Mouse (Mus musculus): ENCODE results near the gene Celf2. TPM values are rescaled to one million over a fixed set of nuclear protein-coding genes. Genes with fewer than 3 reads are reported as not detected.

The Celf2 gene
- polyA plus RNA-seq, 1 experiment from 2014 or later: 97.4 TPM

DNA sequence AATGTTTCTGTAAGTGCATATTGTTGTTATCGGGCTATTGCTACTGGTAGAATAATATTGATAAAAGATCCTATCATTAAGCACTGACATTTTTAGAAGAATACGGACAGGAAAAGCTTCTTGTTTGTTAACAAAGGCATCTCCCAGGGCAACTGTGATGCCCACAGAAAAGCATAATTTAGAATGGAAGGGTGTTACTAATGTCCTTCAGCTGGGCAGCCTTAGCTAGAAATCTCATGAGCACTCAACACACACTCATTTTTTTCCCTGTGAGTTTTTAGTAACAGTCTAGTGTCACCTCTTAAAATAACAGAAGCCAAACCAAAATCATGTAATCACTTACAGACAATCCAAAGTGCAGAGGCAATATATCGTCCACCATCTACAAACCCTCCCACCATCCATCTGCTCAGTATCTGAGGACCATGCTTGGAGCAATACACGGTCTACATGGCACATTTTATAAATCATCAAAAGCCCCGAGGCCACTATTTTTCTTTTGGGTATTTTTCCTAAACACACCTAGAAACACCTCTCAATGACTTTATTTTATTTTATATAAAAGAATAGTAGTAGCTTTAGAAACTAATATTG lies 713.3 kb downstream of the Celf2 start:
- H3K27me3 ChIP-seq: no peaks in the 10 kb centered on the region
- no peak overlapping the region for H3K4me3 ChIP-seq
- ATAC-seq (ENCODE audit: borderline replicate concordance, extremely low read depth, low FRiP score, low TSS enrichment): no peak
- H3K36me3 ChIP-seq: no peaks in the 10 kb centered on the region
- H3K9ac ChIP-seq: no peak overlapping the region
- WGBS: 43% methylated on average over 5 of the region's 5 CpGs
- no peak overlapping the region for H3K27ac ChIP-seq
- H3K4me2 ChIP-seq: no peak overlapping the region
- H3K9me3 ChIP-seq: no peaks in the 10 kb centered on the region
- H3K4me1 ChIP-seq: 0 out of 2 replicates have a peak, but pooled peaks cover 2% of the 10 kb centered on the region

GRCm38 (mm10) chr2:6794858-6795257 lies 714.5 kb downstream of the Celf2 start:
- WGBS: 59% methylated on average over 7 of the region's 7 CpGs
- Histone ChIP-seq H3K4me3 (no peak overlapping the region), H3K36me3 (no peaks in the 10 kb centered on the region), H3K4me2 (no peak overlapping the region), H3K4me1 (0 out of 2 replicates have a peak, but pooled peaks cover 2% of the 10 kb centered on the region), H3K9me3 (no peaks in the 10 kb centered on the region), H3K9ac (no peak overlapping the region), H3K27ac (no peak overlapping the region), H3K27me3 (no peaks in the 10 kb centered on the region)
- ATAC-seq (ENCODE audit: borderline replicate concordance, extremely low read depth, low FRiP score, low TSS enrichment): no peak

- Histone ChIP-seq H3K4me3 (no peak overlapping the region), H3K4me2 (no peak overlapping the region), H3K9ac (no peak overlapping the region), H3K27me3 (no peaks in the 10 kb centered on the region), H3K36me3 (no peaks in the 10 kb centered on the region), H3K9me3 (no peaks in the 10 kb centered on the region), H3K4me1 (0 out of 2 replicates have a peak, but pooled peaks cover 2% of the 10 kb centered on the region), H3K27ac (no peak overlapping the region)
- 85% methylated on average over 2 of the region's 2 CpGs for WGBS
- ATAC-seq (ENCODE audit: borderline replicate concordance, extremely low read depth, low FRiP score, low TSS enrichment): no peak
These were observed 718.5 kb downstream of the Celf2 start for GRCm38 (mm10) chr2:6790876-6791275.

DNA sequence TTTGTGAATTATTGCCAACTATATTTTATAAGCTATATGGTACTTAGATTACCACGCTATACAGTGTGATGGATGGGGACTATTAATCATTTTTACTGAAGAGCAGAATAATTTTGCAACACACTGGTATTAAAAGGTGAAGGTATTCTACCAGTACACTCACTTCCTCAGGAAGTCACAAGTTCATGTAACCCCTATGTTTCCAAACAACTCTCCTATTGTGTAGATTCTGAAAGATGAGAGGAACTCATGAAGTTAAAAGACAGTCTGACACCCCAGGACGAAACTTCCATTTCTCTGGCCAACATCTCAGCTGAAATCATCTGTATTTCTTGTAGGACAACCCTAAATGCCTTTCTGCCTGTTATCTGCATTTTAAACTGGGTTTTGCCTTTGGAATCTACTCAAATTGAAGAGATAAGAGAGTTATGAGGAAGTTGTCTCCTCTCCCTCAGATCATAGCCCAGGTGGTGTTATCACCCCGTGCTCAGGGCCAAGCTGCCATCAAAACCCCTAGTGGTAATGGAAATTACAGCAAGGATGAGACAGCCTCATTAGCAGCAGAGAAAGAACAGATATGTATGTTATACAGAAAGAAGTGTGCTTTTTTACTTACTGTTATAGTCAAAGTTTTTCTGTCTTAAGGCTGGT lies 722.7 kb downstream of the Celf2 start:
- ATAC-seq (ENCODE audit: borderline replicate concordance, extremely low read depth, low FRiP score, low TSS enrichment): no peak
- H3K27me3 ChIP-seq: no peaks in the 10 kb centered on the region

GRCm38 (mm10) chr2:6770214-6770613 lies 739.1 kb downstream of the Celf2 start:
- Histone ChIP-seq H3K4me3 (no peak overlapping the region), H3K9me3 (no peaks in the 10 kb centered on the region), H3K9ac (no peak overlapping the region), H3K27ac (no peak overlapping the region), H3K4me1 (no peaks in the 10 kb centered on the region), H3K27me3 (no peaks in the 10 kb centered on the region), H3K36me3 (no peaks in the 10 kb centered on the region), H3K4me2 (no peak overlapping the region)
- whole genome bisulfite sequencing: 88% methylated on average over 2 of the region's 2 CpGs
- no peak for ATAC-seq (ENCODE audit: borderline replicate concordance, extremely low read depth, low FRiP score, low TSS enrichment)

More for the DNA sequence above, 722.7 kb downstream of the Celf2 start:
- no peak overlapping the region for H3K27ac ChIP-seq
- WGBS: 67% methylated on average over 3 of the region's 3 CpGs
- no peaks in the 10 kb centered on the region for H3K4me1 ChIP-seq
- no peak overlapping the region for H3K4me3 ChIP-seq
- H3K36me3 ChIP-seq: no peaks in the 10 kb centered on the region
- no peaks in the 10 kb centered on the region for H3K9me3 ChIP-seq
- H3K4me2 ChIP-seq: no peak overlapping the region
- H3K9ac ChIP-seq: no peak overlapping the region

GRCm38 (mm10) chr2:6762381-6762780 lies 747.0 kb downstream of the Celf2 start:
- Histone ChIP-seq H3K27ac (no peak overlapping the region), H3K4me3 (no peak overlapping the region), H3K4me1 (no peaks in the 10 kb centered on the region), H3K9ac (no peak overlapping the region), H3K27me3 (no peaks in the 10 kb centered on the region), H3K4me2 (no peak overlapping the region), H3K36me3 (no peaks in the 10 kb centered on the region), H3K9me3 (no peaks in the 10 kb centered on the region)
- 32% methylated on average over 2 of the region's 2 CpGs for WGBS
- ATAC-seq (ENCODE audit: borderline replicate concordance, extremely low read depth, low FRiP score, low TSS enrichment): no peak

DNA sequence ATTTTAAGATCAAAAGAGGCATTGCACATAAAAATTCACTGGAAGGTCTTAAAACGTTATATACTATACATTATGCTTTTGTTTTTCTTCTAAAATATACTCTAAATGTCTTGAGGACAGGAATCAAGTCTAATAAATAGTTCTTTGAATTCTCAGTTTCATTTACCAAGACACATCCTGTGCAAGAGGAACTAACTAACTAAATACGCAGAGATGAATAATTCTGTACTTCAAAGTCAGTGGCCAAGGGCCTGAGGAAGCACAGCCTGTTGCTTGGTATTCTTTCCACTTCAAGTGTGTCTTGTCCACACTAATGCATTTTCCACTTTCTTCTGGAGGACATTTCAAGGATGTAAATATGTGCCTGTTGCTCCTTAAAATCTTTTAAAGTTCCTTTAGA lies 766.2 kb downstream of the Celf2 start:
- Histone ChIP-seq H3K9ac (no peak overlapping the region), H3K4me2 (no peak overlapping the region), H3K4me1 (no peaks in the 10 kb centered on the region), H3K9me3 (no peaks in the 10 kb centered on the region), H3K27ac (no peak overlapping the region), H3K36me3 (no peaks in the 10 kb centered on the region), H3K4me3 (no peak overlapping the region), H3K27me3 (no peaks in the 10 kb centered on the region)
- 49% methylated on average over 2 of the region's 2 CpGs for WGBS
- ATAC-seq (ENCODE audit: borderline replicate concordance, extremely low read depth, low FRiP score, low TSS enrichment): no peak

- no peaks in the 10 kb centered on the region for H3K4me1 ChIP-seq
- no peak overlapping the region for H3K9ac ChIP-seq
- no peaks in the 10 kb centered on the region for H3K9me3 ChIP-seq
- WGBS: 67% methylated on average over 4 of the region's 4 CpGs
- no peak overlapping the region for H3K27ac ChIP-seq
- H3K36me3 ChIP-seq: no peaks in the 10 kb centered on the region
- H3K27me3 ChIP-seq: no peaks in the 10 kb centered on the region
- H3K4me3 ChIP-seq: no peak overlapping the region
- ATAC-seq (ENCODE audit: borderline replicate concordance, extremely low read depth, low FRiP score, low TSS enrichment): no peak
- no peak overlapping the region for H3K4me2 ChIP-seq
These were observed 769.2 kb downstream of the Celf2 start for GRCm38 (mm10) chr2:6739998-6740668.

DNA sequence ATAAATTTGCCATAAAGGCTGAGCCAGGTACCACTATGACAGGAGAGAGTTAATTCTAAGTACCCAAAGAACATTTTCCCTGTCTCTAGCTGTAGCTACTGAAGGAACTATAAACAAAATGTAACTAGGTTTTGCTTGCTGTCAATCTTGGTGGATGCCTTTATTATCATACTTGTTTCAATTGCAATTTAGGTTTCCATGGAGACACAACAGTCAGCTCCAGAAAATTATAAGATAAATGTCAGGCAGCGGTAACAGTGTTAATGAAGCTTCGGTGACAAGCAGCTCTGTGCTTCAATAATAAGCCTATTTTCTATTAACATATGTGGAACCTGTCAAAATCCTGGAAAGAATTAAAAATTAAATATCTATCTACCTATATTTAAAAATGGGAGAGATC lies 777.3 kb downstream of the Celf2 start:
- Histone ChIP-seq H3K4me3 (no peak overlapping the region), H3K36me3 (no peaks in the 10 kb centered on the region), H3K4me1 (no peaks in the 10 kb centered on the region), H3K27ac (no peak overlapping the region), H3K9ac (no peak overlapping the region), H3K9me3 (no peaks in the 10 kb centered on the region), H3K4me2 (no peak overlapping the region), H3K27me3 (no peaks in the 10 kb centered on the region)
- no peak for ATAC-seq (ENCODE audit: borderline replicate concordance, extremely low read depth, low FRiP score, low TSS enrichment)
- WGBS: 88% methylated on average over 2 of the region's 2 CpGs

DNA sequence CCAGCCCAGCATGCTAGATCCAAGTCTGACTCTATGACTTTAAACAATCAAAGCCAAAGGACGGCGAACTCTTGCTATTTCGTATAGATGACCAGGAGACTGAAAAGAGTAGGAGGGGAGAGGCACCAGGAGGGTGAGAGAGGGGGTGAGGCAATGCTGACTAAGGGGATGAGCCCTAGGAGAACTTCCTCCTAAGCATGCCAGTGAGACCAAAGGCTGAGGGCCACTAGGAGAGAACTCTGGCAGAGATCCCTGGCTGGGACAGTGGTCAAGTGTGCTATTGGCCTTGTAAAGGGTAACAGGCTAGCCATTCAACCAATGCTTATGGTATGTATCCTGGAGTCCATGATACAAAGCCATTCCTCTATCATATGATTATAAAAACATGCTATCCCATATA lies 778.5 kb downstream of the Celf2 start:
- ATAC-seq (ENCODE audit: borderline replicate concordance, extremely low read depth, low FRiP score, low TSS enrichment): no peak
- no peak overlapping the region for H3K4me3 ChIP-seq
- no peaks in the 10 kb centered on the region for H3K36me3 ChIP-seq
- WGBS: 58% methylated on average over 3 of the region's 3 CpGs
- H3K4me2 ChIP-seq: no peak overlapping the region
- no peak overlapping the region for H3K27ac ChIP-seq
- no peaks in the 10 kb centered on the region for H3K4me1 ChIP-seq
- H3K9ac ChIP-seq: no peak overlapping the region
- H3K27me3 ChIP-seq: no peaks in the 10 kb centered on the region
- no peaks in the 10 kb centered on the region for H3K9me3 ChIP-seq

GRCm38 (mm10) chr2:6729984-6730383 lies 779.4 kb downstream of the Celf2 start:
- ATAC-seq (ENCODE audit: borderline replicate concordance, extremely low read depth, low FRiP score, low TSS enrichment): no peak
- H3K27ac ChIP-seq: no peak overlapping the region
- WGBS: 56% methylated on average over 9 of the region's 9 CpGs
- H3K9ac ChIP-seq: no peak overlapping the region
- H3K27me3 ChIP-seq: no peaks in the 10 kb centered on the region
- H3K4me3 ChIP-seq: no peak overlapping the region
- H3K36me3 ChIP-seq: no peaks in the 10 kb centered on the region
- H3K9me3 ChIP-seq: no peaks in the 10 kb centered on the region
- no peak overlapping the region for H3K4me2 ChIP-seq
- no peaks in the 10 kb centered on the region for H3K4me1 ChIP-seq

DNA sequence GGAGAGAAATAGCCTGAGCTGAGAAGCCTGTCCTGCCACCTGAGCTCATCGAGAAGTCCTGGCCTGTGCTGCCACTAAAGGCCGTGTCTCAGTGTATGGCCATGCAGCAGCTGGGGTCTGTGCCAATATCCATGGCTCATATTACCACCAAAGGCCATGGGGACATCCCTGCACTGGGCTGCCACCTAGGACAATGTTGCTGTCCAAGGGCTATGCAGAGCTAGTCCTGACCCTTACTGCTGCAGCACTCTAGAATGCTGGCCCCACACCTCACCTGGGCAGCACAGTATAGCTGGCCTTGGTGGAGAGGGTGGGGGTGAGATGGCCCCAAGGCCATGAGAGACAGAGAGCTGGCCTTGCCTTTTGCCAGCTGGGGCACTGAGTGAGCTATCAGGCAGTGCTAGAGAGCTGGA lies 780.5 kb downstream of the Celf2 start:
- 71% methylated on average over 2 of the region's 2 CpGs for WGBS
- ATAC-seq (ENCODE audit: borderline replicate concordance, extremely low read depth, low FRiP score, low TSS enrichment): 0 out of 2 replicates have a peak, but pooled peaks have one; percentile 23

More for the DNA sequence above, 780.5 kb downstream of the Celf2 start:
- no peak overlapping the region for H3K4me3 ChIP-seq
- no peak overlapping the region for H3K9ac ChIP-seq
- H3K9me3 ChIP-seq: no peaks in the 10 kb centered on the region
- H3K27me3 ChIP-seq: no peaks in the 10 kb centered on the region
- H3K27ac ChIP-seq: no peak overlapping the region
- H3K4me1 ChIP-seq: no peaks in the 10 kb centered on the region
- H3K36me3 ChIP-seq: no peaks in the 10 kb centered on the region
- no peak overlapping the region for H3K4me2 ChIP-seq
